Mouse (Mus musculus) C2C12 (cell line): ENCODE results near the gene Rasl10a.

Experiments used
- CTCF ChIP-seq: IDR thresholded peaks from one replicate; pipeline ENCODE4 v1.5.1; 2011; ENCODE audit not compliant: control insufficient read depth, insufficient read depth, insufficient read length
- MAX ChIP-seq: IDR thresholded peaks from one replicate; pipeline ENCODE4 v1.6.1; 2011; ENCODE audit warnings: mild to moderate bottlenecking, control low read depth
- MYOD1 ChIP-seq: IDR thresholded peaks from one replicate; pipeline ENCODE4 v1.6.1; 2011; ENCODE audit warnings: low read depth; ENCODE audit not compliant: control insufficient read depth, insufficient read length

DNA sequence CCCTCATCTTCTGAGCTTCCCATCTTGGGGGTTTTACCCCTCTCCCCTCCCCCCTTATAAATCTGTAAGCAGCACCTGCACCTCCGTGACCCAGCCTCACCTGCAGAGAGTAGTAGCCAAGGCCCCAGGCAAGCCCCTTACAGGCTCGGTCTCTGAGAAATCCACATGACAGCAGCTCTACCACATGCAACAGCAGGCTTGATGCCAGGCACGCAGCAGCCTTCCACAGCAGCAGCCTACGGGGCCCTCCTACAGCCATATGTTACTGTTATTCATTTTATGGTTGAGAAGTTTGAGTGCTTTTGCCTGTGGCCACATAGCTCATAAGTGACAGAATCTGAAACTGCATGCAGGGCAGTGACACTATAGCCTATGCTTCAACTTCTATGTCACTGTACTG is 22.5 kb upstream of the Rasl10a start:
- TF ChIP-seq MAX (no peak), CTCF (no peak), MYOD1 (no peak)
